Mouse (Mus musculus) thymus, postnatal 14 days (tissue): ENCODE measurements around the gene Snai3.

Experiments used
- DNase-seq: peaks from one replicate; pipeline ENCODE4 v3.0.0; 2021

The Snai3 gene

DNA sequence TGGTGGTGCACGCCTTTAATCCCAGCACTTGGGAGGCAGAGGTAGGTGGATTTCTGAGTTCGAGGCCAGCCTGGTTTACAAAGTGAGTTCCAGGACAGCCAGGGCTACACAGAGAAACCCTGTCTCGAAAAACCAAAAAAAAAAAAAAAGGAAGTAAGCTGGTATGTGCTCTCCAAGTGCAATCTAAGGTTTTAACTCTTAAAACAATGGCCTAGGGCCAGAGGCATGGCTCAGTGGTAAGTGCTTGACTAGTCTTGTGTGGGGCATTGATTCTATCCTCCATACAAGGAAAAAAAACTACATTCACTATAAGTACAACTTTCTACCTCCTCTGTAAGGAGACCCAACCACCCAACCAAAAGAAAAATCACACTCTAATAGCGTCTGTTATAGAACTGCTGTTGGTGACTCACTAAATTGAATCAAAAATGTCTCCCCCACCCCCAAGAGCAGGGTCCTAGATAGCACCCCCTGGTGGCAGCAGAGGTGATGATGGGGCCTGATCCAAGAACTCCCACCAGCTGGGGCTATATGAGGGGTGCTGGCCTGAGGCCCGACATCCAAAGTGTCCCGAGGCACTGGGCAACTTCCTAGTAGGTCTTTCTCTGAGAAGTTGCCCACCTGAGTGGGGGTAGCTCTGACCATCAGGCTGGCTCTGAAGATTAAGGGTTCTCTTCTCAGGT is 1.2 kb downstream of the Snai3 start:
- DNase-seq, result peak; percentile 87

- no peak for DNase-seq
These were observed 3.4 kb downstream of the Snai3 start for GRCm38 (mm10) chr8:122457171-122457570.

- no peak for DNase-seq
These were observed 6.1 kb downstream of the Snai3 start for GRCm38 (mm10) chr8:122454409-122454808.

DNA sequence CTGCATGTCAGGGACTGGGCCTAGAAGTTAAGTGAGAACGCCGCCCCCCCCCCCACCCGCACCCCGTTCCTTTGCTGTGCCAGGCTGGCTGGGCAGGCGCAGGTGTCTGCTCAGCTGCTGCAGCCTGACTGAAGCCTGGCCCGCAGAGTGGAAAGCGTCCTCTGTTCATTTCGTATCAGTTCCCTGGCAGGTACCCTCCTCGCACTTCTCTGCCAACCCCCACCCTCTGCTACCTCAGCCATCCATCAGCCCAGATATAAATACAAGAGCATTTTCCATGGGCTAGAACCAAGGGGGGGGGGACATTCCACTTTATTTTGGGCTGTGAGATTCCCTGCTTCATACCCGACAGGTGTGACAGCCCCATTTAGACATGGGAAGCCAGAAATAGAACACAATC is 8.4 kb downstream of the Snai3 start:
- DNase-seq, result peak; percentile 24

GRCm38 (mm10) chr8:122451161-122451703 is 9.3 kb downstream of the Snai3 start:
- DNase-seq, result no peak

DNA sequence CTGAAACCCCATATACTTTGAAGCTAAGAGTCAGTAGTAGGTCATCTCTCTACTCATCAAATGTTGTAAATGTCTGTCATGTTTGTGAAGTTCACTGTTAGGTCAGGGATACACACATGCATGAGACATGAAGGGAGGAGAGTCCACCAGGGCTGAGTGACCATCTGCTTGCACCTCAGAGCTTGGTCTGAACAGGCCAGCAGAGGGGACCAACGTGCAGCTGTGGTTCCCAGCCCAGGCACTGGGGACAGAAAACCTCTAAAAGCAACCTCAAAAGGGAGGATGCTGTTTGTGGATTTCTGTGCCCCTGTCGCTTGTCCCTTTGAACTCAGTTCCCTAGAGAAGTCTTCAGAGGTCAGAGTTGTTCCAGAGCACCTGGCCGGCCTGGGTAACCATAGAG is 15.3 kb downstream of the Snai3 start:
- no peak for DNase-seq

- DNase-seq, result peak; percentile 39
These were observed 16.3 kb downstream of the Snai3 start for GRCm38 (mm10) chr8:122444058-122444748.

GRCm38 (mm10) chr8:122443262-122444006 is 17.1 kb downstream of the Snai3 start, which contains the start of gene Mvd:
Gene Mvd (minus strand): TSS chr8:122443422.
- peak; percentile 98 for DNase-seq

- DNase-seq, result no peak
These were observed 17.8 kb downstream of the Snai3 start for GRCm38 (mm10) chr8:122442781-122443180.

DNA sequence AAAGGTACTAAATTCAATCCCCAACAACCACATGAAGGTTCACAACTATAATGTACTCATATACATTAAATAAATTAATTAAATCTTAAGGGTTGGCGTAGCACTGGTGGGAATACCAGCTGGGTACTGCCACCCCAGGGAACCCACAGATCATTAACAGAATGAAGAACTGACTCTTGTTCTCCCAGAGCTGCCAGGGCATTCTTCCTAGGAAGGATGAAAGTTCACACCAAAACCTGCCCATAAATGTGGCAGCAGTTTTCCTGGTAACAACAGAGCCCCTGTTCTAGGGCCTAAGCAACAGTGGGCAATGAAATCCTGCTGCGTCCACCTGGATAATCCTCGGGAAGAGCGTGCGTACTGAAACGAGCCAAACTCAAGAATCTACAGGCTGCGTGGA is 18.2 kb downstream of the Snai3 start:
- no peak for DNase-seq

GRCm38 (mm10) chr8:122441326-122441725 is 19.2 kb downstream of the Snai3 start:
- DNase-seq, result no peak

GRCm38 (mm10) chr8:122439336-122439735 is 21.2 kb downstream of the Snai3 start:
- DNase-seq, result no peak

GRCm38 (mm10) chr8:122437708-122438331 is 22.7 kb downstream of the Snai3 start:
- DNase-seq, result peak; percentile 51

DNA sequence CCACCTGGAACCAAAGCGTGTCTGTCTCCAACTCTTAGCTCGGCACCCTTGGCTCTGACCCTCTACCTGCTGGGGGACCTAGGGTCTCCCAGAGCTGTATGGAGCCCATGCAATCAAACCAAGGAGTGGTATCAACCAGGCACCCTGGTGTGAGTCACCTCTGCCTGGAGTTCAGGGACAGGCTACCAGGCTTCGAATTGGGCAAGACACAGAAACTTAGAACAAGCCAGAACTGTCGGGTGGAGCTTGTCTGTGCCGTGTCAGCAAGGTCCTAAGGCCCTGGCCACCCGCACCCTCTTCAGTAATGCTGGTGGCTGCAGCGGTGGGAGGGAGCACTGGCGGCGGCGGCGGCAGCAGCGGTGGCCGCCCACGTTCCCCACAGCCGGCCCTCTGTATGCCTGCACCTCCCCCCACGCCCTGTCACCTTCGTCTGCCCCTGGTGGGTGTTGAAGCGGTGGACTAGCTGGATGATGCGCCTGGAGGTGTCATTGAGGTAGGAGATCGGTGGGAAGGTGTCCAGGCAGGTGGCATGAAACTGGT is 23.9 kb downstream of the Snai3 start:
- DNase-seq, result no peak

DNA sequence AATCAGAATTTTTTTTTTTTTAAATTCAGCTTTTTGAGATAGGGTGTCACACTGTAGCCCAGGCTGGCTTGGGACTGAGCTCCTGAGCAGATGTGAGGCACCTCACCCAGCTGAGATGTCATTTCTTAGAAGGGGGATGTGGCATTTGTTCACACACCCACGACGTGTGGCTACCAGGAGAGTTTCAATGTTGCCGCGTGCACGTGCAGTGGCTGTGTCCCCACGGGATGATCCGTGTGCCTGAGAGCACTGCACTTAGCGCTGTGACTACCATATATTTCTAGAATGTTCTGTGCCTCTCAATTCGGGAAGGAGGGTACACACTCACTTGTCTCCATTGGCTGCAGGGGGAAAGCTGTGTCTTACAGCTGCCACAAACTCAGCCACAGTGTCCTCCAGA is 24.4 kb downstream of the Snai3 start:
- no peak for DNase-seq

DNA sequence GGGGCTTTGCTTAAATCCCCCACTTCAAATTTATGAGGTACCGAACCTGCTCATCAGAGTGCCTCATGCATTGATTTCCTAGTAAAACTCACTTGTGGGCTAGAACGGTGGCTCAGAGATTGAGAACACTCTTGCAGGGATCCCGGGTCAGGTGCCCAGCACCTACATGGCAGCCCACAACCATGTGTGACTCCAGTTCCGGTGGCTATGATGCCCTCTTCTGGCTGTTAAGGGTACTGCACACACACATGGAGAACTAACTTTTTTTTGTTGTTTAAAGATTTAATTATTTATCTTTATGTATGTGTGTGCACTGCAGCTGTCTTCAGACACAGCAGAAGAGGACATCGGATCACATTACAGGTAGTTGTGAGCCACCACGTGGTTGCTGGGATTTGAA is 25.2 kb downstream of the Snai3 start:
- DNase-seq, result no peak

DNA sequence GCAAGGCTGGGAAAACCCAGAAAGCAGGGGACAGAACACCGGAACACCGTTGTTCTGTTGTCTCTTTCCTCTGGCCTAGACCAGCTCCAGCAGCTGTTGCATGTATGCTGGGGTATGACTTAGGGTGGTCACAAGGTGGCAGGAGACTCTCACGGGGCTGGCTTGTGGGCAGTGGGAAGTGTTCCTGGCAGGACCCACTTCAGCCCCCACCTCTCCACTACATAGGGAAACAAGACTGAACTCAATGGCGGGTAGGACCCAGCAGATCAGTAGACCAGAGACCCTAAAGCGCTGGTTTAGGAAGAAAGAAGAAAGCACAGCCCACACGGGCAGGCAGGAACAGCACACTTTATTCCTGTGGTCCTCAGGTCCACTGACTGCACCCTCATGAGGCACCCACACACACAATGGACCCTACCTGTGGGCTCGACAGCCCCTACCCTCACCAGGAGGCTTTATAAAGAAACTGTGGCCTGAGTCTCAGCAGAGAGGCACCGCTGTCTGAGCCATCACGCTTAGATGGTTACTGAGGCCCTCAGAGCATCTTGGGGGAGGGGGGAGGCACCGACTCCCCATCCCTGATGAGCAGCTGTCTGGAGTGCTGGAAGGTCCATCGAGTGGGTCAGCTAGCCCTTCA is 27.1 kb downstream of the Snai3 start:
- no peak for DNase-seq

GRCm38 (mm10) chr8:122432443-122433268 is 27.9 kb downstream of the Snai3 start, which contains the start of gene Cyba:
Gene Cyba (minus strand): TSS chr8:122432930.
- peak; percentile 90 for DNase-seq

DNA sequence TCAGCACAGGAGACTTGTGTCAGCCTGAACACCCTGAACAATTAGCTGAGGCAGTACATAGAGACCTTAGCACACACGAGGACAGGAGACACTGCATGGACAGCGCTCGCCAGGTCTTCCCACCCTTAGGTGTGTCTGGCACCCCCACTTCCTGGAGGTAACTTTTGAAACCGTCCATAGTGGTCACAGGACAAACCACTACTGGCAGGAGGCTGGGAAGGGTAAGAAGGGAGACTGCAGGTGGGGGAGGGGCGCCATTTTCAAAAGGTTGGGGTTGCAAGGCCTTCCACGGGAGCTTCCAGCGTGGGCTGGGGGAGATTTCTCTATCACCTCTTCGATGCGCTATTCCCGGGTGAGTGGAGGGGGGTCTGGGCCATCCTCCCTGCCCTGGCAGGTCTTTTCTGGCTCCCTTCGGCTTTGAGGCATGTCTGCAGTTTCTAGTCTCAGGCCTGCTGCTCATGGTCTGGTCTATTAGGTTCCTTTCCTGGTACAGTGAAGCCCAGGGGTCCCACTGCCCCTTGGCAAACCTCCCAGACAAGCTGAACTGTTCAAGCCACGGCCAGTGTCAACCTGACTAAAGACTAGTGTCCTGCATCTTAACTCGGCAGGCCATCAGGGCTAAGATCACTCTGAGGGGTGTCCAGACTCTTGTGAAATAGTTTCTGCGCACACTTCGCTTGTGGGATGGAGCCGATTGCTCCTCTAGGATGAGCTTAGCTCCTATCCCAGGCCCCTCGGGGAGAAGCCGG is 28.7 kb downstream of the Snai3 start:
- peak; percentile 61 for DNase-seq

- no peak for DNase-seq
These were observed 29.9 kb downstream of the Snai3 start for GRCm38 (mm10) chr8:122430646-122431045.
